In the genomic region with DNA sequence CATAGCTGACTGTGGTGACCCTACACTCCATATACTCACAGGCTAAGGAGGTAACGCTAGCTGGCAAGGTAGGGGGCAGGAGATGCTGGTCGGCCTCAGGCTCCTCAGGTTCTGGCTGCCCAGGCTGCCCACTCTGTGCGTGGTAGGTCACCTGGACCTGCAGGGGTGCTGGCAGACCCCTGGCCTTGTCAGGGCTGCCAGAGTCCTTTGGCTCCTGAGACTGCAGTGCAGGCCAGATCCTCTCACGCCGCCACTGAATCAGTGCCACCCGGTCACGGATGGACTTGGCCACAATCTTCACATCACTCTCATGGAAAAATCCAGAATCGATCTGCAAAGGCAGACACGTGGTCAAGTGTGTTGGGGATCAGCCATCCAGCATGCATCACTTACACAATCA, we compare ENCODE assay signal across 25 mouse cellular contexts.
A peak's percentile ranks its signal among the peaks of the same experiment; 100 is the strongest.
DNase-seq lines count a peak whose midpoint lies in the region; ATAC-seq and TF ChIP-seq lines count a peak whose summit lies in the region.
"Had no signal": no experiment of that assay in that cellular context is flagged by ENCODE, and none has a peak within 500 bp of the region (broad histone marks: within the 10 kb centered on the region; RNA-seq: fewer than 3 reads in every experiment).

No protein-coding gene starts in this region.

- TF ChIP-seq CTCF in cerebellum, adult 2 months (IDR thresholded peaks at IDR 0.05; ENCODE audit: borderline replicate concordance, insufficient read depth, low read depth, low read length), result no peak

- no peak overlapping the region for H3K4me3 ChIP-seq in cerebellum, adult 2 months (replicated peaks; ENCODE audit: insufficient read depth, low read depth, low read length)
- no peak overlapping the region for H3K4me3 ChIP-seq in midbrain, embryonic 11.5 days (ENCODE audit: low read depth, low read length)
- H3K4me3 ChIP-seq: embryonic facial prominence, embryonic 10.5 days; embryonic facial prominence, embryonic 13.5 days; erythroblast, embryonic 14.5 days; forebrain, embryonic 12.5 days; forebrain, embryonic 15.5 days; heart, adult 2 months; heart, embryonic 10.5 days; heart, embryonic 13.5 days; hindbrain, embryonic 12.5 days; hindbrain, embryonic 15.5 days had no signal

- H3K9me3 ChIP-seq in midbrain, embryonic 11.5 days (ENCODE audit: control insufficient read depth, low read length), result no peaks in the 10 kb centered on the region
- H3K9me3 ChIP-seq: embryonic facial prominence, embryonic 10.5 days; embryonic facial prominence, embryonic 13.5 days; forebrain, embryonic 12.5 days; forebrain, embryonic 15.5 days; heart, embryonic 10.5 days; heart, embryonic 13.5 days; hindbrain, embryonic 12.5 days; hindbrain, embryonic 15.5 days had no signal

- peak; percentile 38; the same call in 1 of the 2 replicates for ATAC-seq in cerebellum, adult (ENCODE audit: insufficient number of reproducible peaks, low FRiP score, low TSS enrichment)
- no peak for ATAC-seq in midbrain, embryonic 11.5 days (ENCODE audit: low FRiP score)
- ATAC-seq: activated CD4-positive, CD25-positive, alpha-beta regulatory T cell, adult 4 months; forebrain, embryonic 15.5 days; intestine, postnatal 0 days had no signal

- no peak overlapping the region for H3K9ac ChIP-seq in midbrain, embryonic 11.5 days (ENCODE audit: low read length)
- H3K9ac ChIP-seq: embryonic facial prominence, embryonic 13.5 days; forebrain, embryonic 12.5 days; forebrain, embryonic 15.5 days; heart, embryonic 13.5 days; hindbrain, embryonic 12.5 days; hindbrain, embryonic 15.5 days had no signal

- H3K4me1 ChIP-seq in cerebellum, adult 2 months (ENCODE audit: control insufficient read depth, insufficient read depth, low read length), result peaks cover 47% of the 10 kb centered on the region
- H3K4me1 ChIP-seq in midbrain, embryonic 11.5 days (ENCODE audit: control insufficient read depth, insufficient read depth, low read length), result no peaks in the 10 kb centered on the region
- H3K4me1 ChIP-seq: hindbrain, embryonic 12.5 days; hindbrain, embryonic 15.5 days had no signal

- WGBS in cerebellum, adult 2 months, result 6% methylated on average over 9 of the region's 9 CpGs
- WGBS in midbrain, embryonic 11.5 days, result 93% methylated on average over 9 of the region's 9 CpGs

- TF ChIP-seq POLR2A in cerebellum, adult 2 months (IDR thresholded peaks at IDR 0.05; ENCODE audit: borderline replicate concordance, insufficient read depth, low read length), result no peak

- H3K36me3 ChIP-seq in midbrain, embryonic 11.5 days (ENCODE audit: control insufficient read depth, insufficient read depth, low read length), result no peaks in the 10 kb centered on the region; the same call in 1 of the 2 replicates
- H3K36me3 ChIP-seq: embryonic facial prominence, embryonic 13.5 days; heart, embryonic 10.5 days; heart, embryonic 13.5 days had no signal

- H3K27me3 ChIP-seq in cerebellum, adult 2 months (ENCODE audit: control insufficient read depth, insufficient read depth, low read length), result no peaks in the 10 kb centered on the region
- no peaks in the 10 kb centered on the region for H3K27me3 ChIP-seq in midbrain, embryonic 11.5 days (ENCODE audit: control insufficient read depth, insufficient read depth, low read length)
- H3K27me3 ChIP-seq: embryonic facial prominence, embryonic 13.5 days; forebrain, embryonic 12.5 days; forebrain, embryonic 15.5 days; heart, embryonic 13.5 days; hindbrain, embryonic 12.5 days; hindbrain, embryonic 15.5 days had no signal

- intact Hi-C loops in left cerebral cortex, postnatal 14 days (cut with DNase I), result no loop called here

- no peak overlapping the region for H3K4me2 ChIP-seq in midbrain, embryonic 11.5 days
- H3K4me2 ChIP-seq: embryonic facial prominence, embryonic 13.5 days; forebrain, embryonic 12.5 days; forebrain, embryonic 15.5 days; heart, embryonic 13.5 days; hindbrain, embryonic 12.5 days; hindbrain, embryonic 15.5 days had no signal

- H3K27ac ChIP-seq in cerebellum, adult 2 months (ENCODE audit: insufficient read depth, low read length), result no peak overlapping the region
- no peak overlapping the region for H3K27ac ChIP-seq in midbrain, embryonic 11.5 days (ENCODE audit: low read depth, low read length)
- H3K27ac ChIP-seq: embryonic facial prominence, embryonic 10.5 days; embryonic facial prominence, embryonic 13.5 days; forebrain, embryonic 12.5 days; forebrain, embryonic 15.5 days; heart, adult 2 months; heart, embryonic 10.5 days; heart, embryonic 13.5 days; hindbrain, embryonic 12.5 days; hindbrain, embryonic 15.5 days had no signal

- no peak for DNase-seq in cerebellum, adult 9-10 months
- peak; percentile 57 to 70 for DNase-seq in cerebellum, adult 2 months
- no peak for DNase-seq in cerebellum, adult 8-10 months
- DNase-seq in brain, adult 2 months (ENCODE audit: low read depth, low spot score), result peak; percentile 53
- peak; percentile 54 to 74 for DNase-seq in cerebellum, postnatal 14 days
- no peak for DNase-seq in midbrain, embryonic 11.5 days (ENCODE audit: low spot score, missing footprints)
- no peak for DNase-seq in left cerebral cortex, postnatal 14 days (ENCODE audit: low spot score in 2 of 2)
- DNase-seq: adrenal gland, postnatal 10 days; adrenal gland, postnatal 36 days; embryo, embryonic 11 days; gastrocnemius, postnatal 25 days; heart, adult 2 months; heart, postnatal 14 days had no signal

Comparison
In these comparisons a context has a peak if more than half of its experiments do, and no peak if none do; other contexts are left out.
1. DNase-seq: peak in cerebellum, adult 2 months (2 of 2), brain, adult 2 months (single experiment) and cerebellum, postnatal 14 days (2 of 2); none in cerebellum, adult 9-10 months (single experiment), cerebellum, adult 8-10 months (single experiment), midbrain, embryonic 11.5 days (single experiment) and left cerebral cortex, postnatal 14 days (0 of 2).